Mouse (Mus musculus): ENCODE data around the gene Hist1h4j.
A peak's percentile ranks its signal among the peaks of the same experiment; 100 is the strongest.
"Not testable (repeated sequence)": the region's sequence is repeated elsewhere in the genome, so short reads cannot be mapped to it uniquely, and the experiment has no call there.

Gene Hist1h4j

GRCm38 (mm10) chr13:21727948-21728572 is 6.8 kb upstream of the Hist1h4j start:
- DNase-seq: no peak

GRCm38 (mm10) chr13:21729544-21729943 is 5.3 kb upstream of the Hist1h4j start:
- DNase-seq: no peak

GRCm38 (mm10) chr13:21733466-21733865 is 1.4 kb upstream of the Hist1h4j start:
- no peak for DNase-seq

GRCm38 (mm10) chr13:21734010-21734905 is 606 bp upstream of the Hist1h4j start:
- DNase-seq: peak; percentile 79

GRCm38 (mm10) chr13:21745006-21745405 is 10.1 kb downstream of the Hist1h4j start:
- DNase-seq: no peak

GRCm38 (mm10) chr13:21749387-21750158 is 14.7 kb downstream of the Hist1h4j start:
- no peak for DNase-seq

GRCm38 (mm10) chr13:21750159-21751017 is 15.5 kb downstream of the Hist1h4j start, which contains the start of gene Hist1h4k:
Hist1h4k (minus strand) TSS chr13:21750505.
- DNase-seq: peak; percentile 94

GRCm38 (mm10) chr13:21751417-21751816 is 16.6 kb downstream of the Hist1h4j start:
- no peak for DNase-seq

GRCm38 (mm10) chr13:21751827-21752226 is 17.0 kb downstream of the Hist1h4j start:
- no peak for DNase-seq

GRCm38 (mm10) chr13:21752356-21752755 is 17.5 kb downstream of the Hist1h4j start:
- DNase-seq: no peak

- DNase-seq: no peak
Observed at GRCm38 (mm10) chr13:21753051-21753523, 18.2 kb downstream of the Hist1h4j start.

GRCm38 (mm10) chr13:21753524-21754285 is 18.8 kb downstream of the Hist1h4j start, which contains the start of the genes Hist1h2ak and Hist1h2bn:
Hist1h2ak (minus strand) TSS chr13:21753827.
Hist1h2bn (plus strand) TSS chr13:21754123.
- DNase-seq: peak; percentile 67

GRCm38 (mm10) chr13:21754294-21755001 is 19.6 kb downstream of the Hist1h4j start:
- not testable (repeated sequence) for DNase-seq

GRCm38 (mm10) chr13:21755707-21756106 is 20.8 kb downstream of the Hist1h4j start:
- no peak for DNase-seq

GRCm38 (mm10) chr13:21778814-21779766 is 44.2 kb downstream of the Hist1h4j start:
- DNase-seq: peak; percentile 53

- peak; percentile 74 for DNase-seq
Observed at GRCm38 (mm10) chr13:21779767-21780731, 45.2 kb downstream of the Hist1h4j start, which contains the start of gene Hist1h1b. Hist1h1b (minus strand) TSS chr13:21780625.

- DNase-seq: no peak
Observed at GRCm38 (mm10) chr13:21781021-21781555, 46.2 kb downstream of the Hist1h4j start.

- no peak for DNase-seq
Observed at GRCm38 (mm10) chr13:21781639-21782038, 46.8 kb downstream of the Hist1h4j start.

Measured in cerebellum, adult 8-10 months (tissue).